Mouse (Mus musculus): ENCODE measurements around the gene Bclaf1. TPM values are rescaled to one million over a fixed set of nuclear protein-coding genes. Genes with fewer than 3 reads are reported as not detected.

Gene Bclaf1
- polyA plus RNA-seq, 1 experiment from 2014 or later: 38.1 TPM

- 0 out of 2 replicates have a peak overlapping the region, but pooled peaks have one; percentile 2 for H3K4me3 ChIP-seq (ENCODE audit: low read depth, low read length)
- WGBS: 17% methylated on average over 11 of the region's 11 CpGs
- peak; percentile 95 for TF ChIP-seq CTCF (IDR thresholded peaks at IDR 0.05; ENCODE audit: low read depth)
These were observed 21.8 kb upstream of the Bclaf1 start for GRCm38 (mm10) chr10:20290467-20290883.

DNA sequence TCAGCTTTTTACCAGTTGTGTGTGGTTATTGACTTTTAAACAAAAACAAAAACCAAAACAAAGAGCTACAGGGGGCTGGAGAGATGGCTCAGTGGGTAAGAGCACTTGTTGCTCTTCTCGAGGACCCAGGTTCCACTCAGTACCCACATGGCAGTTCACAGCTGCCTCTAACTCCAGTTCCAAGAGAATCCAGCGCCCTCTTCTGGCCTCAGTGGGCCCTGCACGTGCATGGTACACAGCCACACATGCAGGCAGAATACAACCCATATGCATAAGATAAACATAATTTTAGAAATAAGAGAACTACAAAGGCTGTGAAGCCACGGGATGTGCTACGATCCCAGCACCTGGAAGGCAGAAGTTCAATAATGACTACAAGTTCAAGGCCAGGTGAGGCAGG is 16.3 kb upstream of the Bclaf1 start:
- H3K4me3 ChIP-seq (ENCODE audit: low read depth, low read length): no peak overlapping the region
- H3K9ac ChIP-seq (ENCODE audit: low read depth, low read length): no peak overlapping the region
- no peak for ATAC-seq
- no peaks in the 10 kb centered on the region for H3K4me1 ChIP-seq (replicated peaks; ENCODE audit: control insufficient read depth, insufficient read depth, low read length)
- H3K36me3 ChIP-seq (ENCODE audit: control insufficient read depth, insufficient read depth): no peaks in the 10 kb centered on the region
- no peaks in the 10 kb centered on the region for H3K9me3 ChIP-seq (ENCODE audit: control insufficient read depth)
- H3K27ac ChIP-seq (ENCODE audit: low read depth, low read length): no peak overlapping the region
- H3K27me3 ChIP-seq (replicated peaks; ENCODE audit: control insufficient read depth, insufficient read depth, low read length): no peaks in the 10 kb centered on the region
- 70% methylated on average over 5 of the region's 5 CpGs for WGBS
- TF ChIP-seq CTCF (IDR thresholded peaks at IDR 0.05; ENCODE audit: low read depth): peak; percentile 46
- H3K4me2 ChIP-seq (replicated peaks; ENCODE audit: low read depth): no peak overlapping the region

More at GRCm38 (mm10) chr10:20290467-20290883, 21.8 kb upstream of the Bclaf1 start:
- H3K36me3 ChIP-seq (ENCODE audit: control insufficient read depth, insufficient read depth): no peaks in the 10 kb centered on the region
- no peak overlapping the region for H3K27ac ChIP-seq (ENCODE audit: low read depth, low read length)
- no peak for ATAC-seq
- H3K9me3 ChIP-seq (ENCODE audit: control insufficient read depth): no peaks in the 10 kb centered on the region
- H3K4me1 ChIP-seq (replicated peaks; ENCODE audit: control insufficient read depth, insufficient read depth, low read length): no peaks in the 10 kb centered on the region; the same call in 1 of the 2 replicates
- no peaks in the 10 kb centered on the region for H3K27me3 ChIP-seq (replicated peaks; ENCODE audit: control insufficient read depth, insufficient read depth, low read length)
- peak overlapping the region; percentile 53 for H3K4me2 ChIP-seq (replicated peaks; ENCODE audit: low read depth)
- no peak overlapping the region for H3K9ac ChIP-seq (ENCODE audit: low read depth, low read length)

GRCm38 (mm10) chr10:20298152-20298920 is 13.9 kb upstream of the Bclaf1 start:
- Histone ChIP-seq H3K4me2 (replicated peaks; ENCODE audit: low read depth) (no peak overlapping the region), H3K4me1 (replicated peaks; ENCODE audit: control insufficient read depth, insufficient read depth, low read length) (no peaks in the 10 kb centered on the region), H3K4me3 (ENCODE audit: low read depth, low read length) (no peak overlapping the region), H3K27ac (ENCODE audit: low read depth, low read length) (no peak overlapping the region), H3K36me3 (ENCODE audit: control insufficient read depth, insufficient read depth) (no peaks in the 10 kb centered on the region), H3K27me3 (replicated peaks; ENCODE audit: control insufficient read depth, insufficient read depth, low read length) (no peaks in the 10 kb centered on the region), H3K9ac (ENCODE audit: low read depth, low read length) (no peak overlapping the region), H3K9me3 (ENCODE audit: control insufficient read depth) (no peaks in the 10 kb centered on the region)
- ATAC-seq: no peak
- 64% methylated on average over 3 of the region's 3 CpGs for WGBS
- TF ChIP-seq CTCF (IDR thresholded peaks at IDR 0.05; ENCODE audit: low read depth): no peak

- TF ChIP-seq CTCF (IDR thresholded peaks at IDR 0.05; ENCODE audit: low read depth): no peak
- no peak overlapping the region for H3K27ac ChIP-seq (ENCODE audit: low read depth, low read length)
- no peaks in the 10 kb centered on the region for H3K9me3 ChIP-seq (ENCODE audit: control insufficient read depth)
- H3K4me3 ChIP-seq (ENCODE audit: low read depth, low read length): no peak overlapping the region
- no peaks in the 10 kb centered on the region for H3K36me3 ChIP-seq (ENCODE audit: control insufficient read depth, insufficient read depth)
- no peaks in the 10 kb centered on the region for H3K4me1 ChIP-seq (replicated peaks; ENCODE audit: control insufficient read depth, insufficient read depth, low read length)
- no peaks in the 10 kb centered on the region for H3K27me3 ChIP-seq (replicated peaks; ENCODE audit: control insufficient read depth, insufficient read depth, low read length)
- WGBS: 77% methylated on average over 5 of the region's 5 CpGs
- ATAC-seq: no peak
- H3K4me2 ChIP-seq (replicated peaks; ENCODE audit: low read depth): no peak overlapping the region
- H3K9ac ChIP-seq (ENCODE audit: low read depth, low read length): no peak overlapping the region
These were observed 13.2 kb upstream of the Bclaf1 start for GRCm38 (mm10) chr10:20299114-20299513.

DNA sequence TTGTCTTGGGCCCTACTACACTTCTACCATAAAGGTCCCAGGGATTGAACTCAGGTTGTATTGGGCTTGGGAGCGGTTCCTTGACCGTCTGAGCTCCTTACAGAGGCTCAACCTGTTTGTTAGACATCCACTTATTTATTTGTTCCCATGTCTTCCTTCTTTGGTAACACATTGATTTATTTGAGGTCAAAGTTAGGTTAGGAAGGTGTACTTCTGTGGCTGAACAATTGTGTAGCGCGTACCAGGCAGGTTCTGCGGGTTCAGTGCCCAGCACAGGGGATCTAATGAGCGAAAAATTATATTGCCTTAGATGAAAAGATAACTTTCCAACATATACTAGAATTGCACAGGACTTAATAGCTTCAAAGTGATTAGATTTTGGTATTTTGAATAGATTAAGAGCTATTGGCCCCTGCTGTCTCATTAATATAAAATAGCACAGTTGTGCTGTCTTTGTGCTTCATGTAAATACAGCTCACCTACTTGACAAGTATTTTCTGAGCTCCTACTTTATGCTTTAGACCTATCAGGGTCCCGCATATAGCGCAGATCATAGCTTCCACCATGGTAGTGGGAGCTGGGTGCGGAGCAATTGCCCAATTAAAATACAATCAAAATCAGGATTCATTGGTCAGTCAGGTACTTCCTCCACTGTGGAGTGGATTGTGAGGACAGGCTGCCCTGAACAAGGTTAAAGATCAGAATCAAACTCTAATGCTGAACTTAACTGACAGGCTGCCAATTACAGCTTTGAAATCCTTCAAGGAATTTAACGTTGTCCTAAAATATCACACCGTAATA is 1.1 kb upstream of the Bclaf1 start:
- no peak for TF ChIP-seq CTCF (IDR thresholded peaks at IDR 0.05; ENCODE audit: low read depth)
- ATAC-seq: no peak
- H3K4me2 ChIP-seq (replicated peaks; ENCODE audit: low read depth): peak overlapping the region; percentile 66

GRCm38 (mm10) chr10:20312736-20313301 is 550 bp downstream of the Bclaf1 start:
- WGBS: under 1% methylated on average over 45 of the region's 54 CpGs
- peak overlapping the region; percentile 95 for H3K4me3 ChIP-seq (ENCODE audit: low read depth, low read length)

More for the DNA sequence above, 1.1 kb upstream of the Bclaf1 start:
- peaks cover 10% of the 10 kb centered on the region; the same call in 1 of the 2 replicates for H3K4me1 ChIP-seq (replicated peaks; ENCODE audit: control insufficient read depth, insufficient read depth, low read length)
- peak overlapping the region; percentile 95 for H3K4me3 ChIP-seq (ENCODE audit: low read depth, low read length)
- no peaks in the 10 kb centered on the region for H3K9me3 ChIP-seq (ENCODE audit: control insufficient read depth)
- peak overlapping the region; percentile 98 for H3K9ac ChIP-seq (ENCODE audit: low read depth, low read length)
- H3K27ac ChIP-seq (ENCODE audit: low read depth, low read length): peak overlapping the region; percentile 98
- WGBS: 23% methylated on average over 11 of the region's 11 CpGs
- H3K27me3 ChIP-seq (replicated peaks; ENCODE audit: control insufficient read depth, insufficient read depth, low read length): no peaks in the 10 kb centered on the region
- no peaks in the 10 kb centered on the region for H3K36me3 ChIP-seq (ENCODE audit: control insufficient read depth, insufficient read depth)

More at GRCm38 (mm10) chr10:20312736-20313301, 550 bp downstream of the Bclaf1 start:
- H3K4me1 ChIP-seq (replicated peaks; ENCODE audit: control insufficient read depth, insufficient read depth, low read length): peaks cover 10% of the 10 kb centered on the region; the same call in 1 of the 2 replicates
- H3K4me2 ChIP-seq (replicated peaks; ENCODE audit: low read depth): peak overlapping the region; percentile 74
- no peaks in the 10 kb centered on the region for H3K27me3 ChIP-seq (replicated peaks; ENCODE audit: control insufficient read depth, insufficient read depth, low read length)
- peak overlapping the region; percentile 98 for H3K27ac ChIP-seq (ENCODE audit: low read depth, low read length)
- no peaks in the 10 kb centered on the region for H3K9me3 ChIP-seq (ENCODE audit: control insufficient read depth)
- TF ChIP-seq CTCF (IDR thresholded peaks at IDR 0.05; ENCODE audit: low read depth): 0 out of 2 replicates have a peak, but pooled peaks have one; percentile 18
- peak; percentile 72 for ATAC-seq
- no peaks in the 10 kb centered on the region for H3K36me3 ChIP-seq (ENCODE audit: control insufficient read depth, insufficient read depth)
- H3K9ac ChIP-seq (ENCODE audit: low read depth, low read length): peak overlapping the region; percentile 98
